Mouse (Mus musculus) stomach, postnatal 0 days (tissue): ENCODE measurements around the gene Pdzk1ip1.

ENCODE experiments used
- CTCF ChIP-seq: IDR thresholded peaks from 2 replicates; pipeline ENCODE4 v1.5.1; 2016; ENCODE audit warnings: antibody characterized with exemption, low read depth, mild to moderate bottlenecking, moderate library complexity
- EP300 ChIP-seq: optimal IDR thresholded peaks from 2 replicates; pipeline ENCODE3; 2016; ENCODE audit warnings: antibody characterized with exemption

- peak; percentile 29 for TF ChIP-seq CTCF
- no peak for TF ChIP-seq EP300
These were observed 36.2 kb downstream of the Pdzk1ip1 start for GRCm38 (mm10) chr4:115124713-115125112.
